Mouse (Mus musculus): Measurements from ENCODE around the gene Bptf.
A peak's percentile ranks its signal among the peaks of the same experiment; 100 is the strongest.
"Not testable (repeated sequence)": the region's sequence is repeated elsewhere in the genome, so short reads cannot be mapped to it uniquely, and the experiment has no call there.

Bptf gene

GRCm38 (mm10) chr11:107046766-107047620, 84.9 kb downstream of the Bptf start:
- no peak for DNase-seq

- DNase-seq = no peak
Measured at GRCm38 (mm10) chr11:107045546-107045945, 86.4 kb downstream of the Bptf start.

- DNase-seq = peak; percentile 82
Measured at GRCm38 (mm10) chr11:107044321-107044720, 87.6 kb downstream of the Bptf start.

- no peak for DNase-seq
Measured at GRCm38 (mm10) chr11:107043361-107043760, 88.6 kb downstream of the Bptf start.

GRCm38 (mm10) chr11:107041396-107041795, 90.5 kb downstream of the Bptf start:
- DNase-seq = no peak

- DNase-seq = no peak
Measured at GRCm38 (mm10) chr11:107039417-107039816, 92.5 kb downstream of the Bptf start.

GRCm38 (mm10) chr11:107034085-107034810, 97.7 kb downstream of the Bptf start:
- no peak for DNase-seq

GRCm38 (mm10) chr11:107031635-107032034, 100.3 kb downstream of the Bptf start:
- no peak for DNase-seq

GRCm38 (mm10) chr11:107029536-107029935, 102.4 kb downstream of the Bptf start:
- DNase-seq = no peak

GRCm38 (mm10) chr11:107028754-107029153, 103.2 kb downstream of the Bptf start:
- DNase-seq = no peak

GRCm38 (mm10) chr11:107028275-107028618, 103.7 kb downstream of the Bptf start:
- DNase-seq = no peak

- peak; percentile 89 for DNase-seq
Measured at GRCm38 (mm10) chr11:107027431-107028274, 104.3 kb downstream of the Bptf start.

GRCm38 (mm10) chr11:107026554-107027430, 105.1 kb downstream of the Bptf start:
- DNase-seq = peak; percentile 66

- DNase-seq = peak; percentile 54
Measured at GRCm38 (mm10) chr11:107025411-107026321, 106.3 kb downstream of the Bptf start, which contains the start of gene 1810010H24Rik. Gene 1810010H24Rik (plus strand): TSS chr11:107025681.

GRCm38 (mm10) chr11:107024406-107024805, 107.5 kb downstream of the Bptf start:
- no peak for DNase-seq

- DNase-seq = no peak
Measured at GRCm38 (mm10) chr11:107022050-107022683, 109.8 kb downstream of the Bptf start.

GRCm38 (mm10) chr11:107019722-107020121, 112.2 kb downstream of the Bptf start:
- DNase-seq = not testable (repeated sequence)

GRCm38 (mm10) chr11:107019318-107019717, 112.6 kb downstream of the Bptf start:
- DNase-seq = no peak

GRCm38 (mm10) chr11:107018606-107019005, 113.3 kb downstream of the Bptf start:
- DNase-seq = no peak

- DNase-seq = no peak
Measured at GRCm38 (mm10) chr11:107017339-107017886, 114.5 kb downstream of the Bptf start.
